ENCODE assay signal across 12 mouse cellular contexts in the genomic region with DNA sequence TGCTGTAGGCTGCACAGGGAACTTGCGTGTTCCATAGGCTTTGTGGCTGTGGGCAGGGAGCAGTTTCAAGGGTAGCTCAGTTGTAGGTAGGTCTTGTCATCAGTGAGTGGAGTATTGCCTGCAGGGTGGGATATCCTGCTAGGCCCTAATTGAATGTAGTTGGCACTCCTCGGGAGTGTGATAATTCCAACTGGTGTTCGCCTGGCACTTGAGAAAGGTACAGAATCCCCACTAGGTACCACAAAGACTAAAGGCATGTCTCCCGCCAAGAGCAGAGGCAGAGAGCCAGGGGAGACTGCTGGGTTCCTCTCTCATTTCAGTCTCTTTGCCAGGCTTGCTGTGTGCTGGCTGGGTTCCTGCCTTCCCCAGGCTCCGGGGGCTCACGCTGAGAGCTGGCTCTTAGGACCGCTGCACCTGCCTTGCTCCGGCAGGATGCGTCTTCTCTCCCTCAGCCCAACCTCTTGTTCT. TPM values are rescaled to one million over a fixed set of nuclear protein-coding genes. Genes with fewer than 3 reads are reported as not detected.
DNase-seq lines count a peak whose midpoint lies in the region; ATAC-seq lines count a peak whose summit lies in the region.
"Had no signal": no experiment of that assay in that cellular context is flagged by ENCODE, and none has a peak within 500 bp of the region (broad histone marks: within the 10 kb centered on the region; RNA-seq: fewer than 3 reads in every experiment).

No protein-coding gene starts in this region.

- peaks cover 5% of the 10 kb centered on the region; the same call in 1 of the 2 replicates for H3K4me1 ChIP-seq in embryonic facial prominence, embryonic 14.5 days (ENCODE audit: control insufficient read depth, insufficient read depth, low read length)
- peaks cover 34% of the 10 kb centered on the region for H3K4me1 ChIP-seq in embryonic facial prominence, embryonic 10.5 days

- 55% methylated on average over 9 of the region's 9 CpGs for WGBS in embryonic facial prominence, embryonic 14.5 days
- 61% methylated on average over 9 of the region's 9 CpGs for WGBS in embryonic facial prominence, embryonic 10.5 days

- H3K36me3 ChIP-seq in embryonic facial prominence, embryonic 14.5 days (ENCODE audit: control insufficient read depth, insufficient read depth, low read length): no peaks in the 10 kb centered on the region
- H3K36me3 ChIP-seq in embryonic facial prominence, embryonic 10.5 days (replicated peaks): no peaks in the 10 kb centered on the region
- H3K36me3 ChIP-seq: kidney, embryonic 15.5 days had no signal

- no peak overlapping the region for H3K27ac ChIP-seq in embryonic facial prominence, embryonic 14.5 days (replicated peaks; ENCODE audit: low read depth, low read length)
- H3K27ac ChIP-seq in embryonic facial prominence, embryonic 10.5 days (replicated peaks): no peak overlapping the region
- H3K27ac ChIP-seq: kidney, embryonic 15.5 days had no signal

- no peak overlapping the region for H3K9ac ChIP-seq in embryonic facial prominence, embryonic 14.5 days (ENCODE audit: low read depth, low read length)
- H3K9ac ChIP-seq: kidney, embryonic 15.5 days had no signal

- ATAC-seq in embryonic facial prominence, embryonic 14.5 days (ENCODE audit: low read depth): no peak

- DNase-seq in embryonic facial prominence, embryonic 14.5 days (ENCODE audit: low spot score): peak; percentile 26
- no peak for DNase-seq in embryonic facial prominence, embryonic 10.5 days (ENCODE audit: low spot score)
- DNase-seq in thymus, postnatal 14 days: peak; percentile 58
- DNase-seq in thymus, postnatal 0 days (ENCODE audit: low spot score): no peak
- peak; percentile 33 for DNase-seq in gastrocnemius, postnatal 25 days
- DNase-seq in right cerebral cortex, postnatal 4 days: peak; percentile 66
- DNase-seq in adipocyte (ENCODE audit: low spot score): no peak
- no peak for DNase-seq in natural killer cell, adult 2 months (ENCODE audit: low spot score in 2 of 2)
- DNase-seq: lung, adult 2 months had no signal

- H3K4me2 ChIP-seq in embryonic facial prominence, embryonic 14.5 days (ENCODE audit: low read depth, low read length): no peak overlapping the region
- H3K4me2 ChIP-seq: kidney, embryonic 15.5 days had no signal

- no peaks in the 10 kb centered on the region for H3K9me3 ChIP-seq in embryonic facial prominence, embryonic 14.5 days (ENCODE audit: control insufficient read depth, low read length)
- H3K9me3 ChIP-seq in embryonic facial prominence, embryonic 10.5 days: no peaks in the 10 kb centered on the region
- H3K9me3 ChIP-seq: kidney, embryonic 15.5 days had no signal

- H3K4me3 ChIP-seq in embryonic facial prominence, embryonic 14.5 days (ENCODE audit: low read depth, low read length): no peak overlapping the region
- no peak overlapping the region for H3K4me3 ChIP-seq in embryonic facial prominence, embryonic 10.5 days
- H3K4me3 ChIP-seq: kidney, embryonic 15.5 days had no signal

- no peaks in the 10 kb centered on the region for H3K27me3 ChIP-seq in embryonic facial prominence, embryonic 14.5 days (replicated peaks; ENCODE audit: control insufficient read depth, insufficient read depth, low read length)
- H3K27me3 ChIP-seq in embryonic facial prominence, embryonic 10.5 days (replicated peaks; ENCODE audit: low read depth, poor library complexity, severe bottlenecking): peaks cover 14% of the 10 kb centered on the region; the same call in 1 of the 2 replicates
- H3K27me3 ChIP-seq: kidney, embryonic 15.5 days had no signal

RNA-seq across cellular contexts. Expression of a gene that starts 14.4 kb away (rescaled TPM):
- polyA plus RNA-seq in embryonic facial prominence, embryonic 14.5 days (2014; fragmentation: Nextera tagmentation; extraction: Ambion mirVana): 0.78 and 1.4 TPM in 2 replicates
- polyA plus RNA-seq in embryonic facial prominence, embryonic 10.5 days (2016; fragmentation: Nextera tagmentation; extraction: Ambion mirVana): 0.29 TPM in 1 of 2 replicates, not detected in the other
- polyA plus RNA-seq in thymus, postnatal 0 days (2015; fragmentation: Nextera tagmentation; extraction: Ambion mirVana): 0.13 and 0.14 TPM in 2 replicates
- under 1 TPM in 1 of 2 experiments, not detected in 1; 0.32 TPM for total RNA-seq in gastrocnemius, postnatal 25 days (2021)
- polyA plus RNA-seq: heart, embryonic 16.5 days; neural tube, embryonic 14.5 days had no signal

RNA-seq across cellular contexts. Expression of a gene that starts 28.4 kb away (rescaled TPM):
- 10.6 and 11.5 TPM in 2 replicates for polyA plus RNA-seq in embryonic facial prominence, embryonic 14.5 days (2014; fragmentation: Nextera tagmentation; extraction: Ambion mirVana)
- polyA plus RNA-seq in embryonic facial prominence, embryonic 10.5 days (2016; fragmentation: Nextera tagmentation; extraction: Ambion mirVana): 1.3 and 1.8 TPM in 2 replicates
- polyA plus RNA-seq in thymus, postnatal 0 days (2015; fragmentation: Nextera tagmentation; extraction: Ambion mirVana): 4.3 and 5.6 TPM in 2 replicates
- under 1 TPM; 0.79 to 0.86 TPM for total RNA-seq in gastrocnemius, postnatal 25 days (2021)

Comparison
In these comparisons a context has a peak if more than half of its experiments do, and no peak if none do; other contexts are left out.
1. DNase-seq: peak in embryonic facial prominence, embryonic 14.5 days (single experiment), thymus, postnatal 14 days (single experiment), gastrocnemius, postnatal 25 days (single experiment) and right cerebral cortex, postnatal 4 days (single experiment); none in embryonic facial prominence, embryonic 10.5 days (single experiment), thymus, postnatal 0 days (single experiment), adipocyte (single experiment) and natural killer cell, adult 2 months (0 of 2).